In the genomic region with DNA sequence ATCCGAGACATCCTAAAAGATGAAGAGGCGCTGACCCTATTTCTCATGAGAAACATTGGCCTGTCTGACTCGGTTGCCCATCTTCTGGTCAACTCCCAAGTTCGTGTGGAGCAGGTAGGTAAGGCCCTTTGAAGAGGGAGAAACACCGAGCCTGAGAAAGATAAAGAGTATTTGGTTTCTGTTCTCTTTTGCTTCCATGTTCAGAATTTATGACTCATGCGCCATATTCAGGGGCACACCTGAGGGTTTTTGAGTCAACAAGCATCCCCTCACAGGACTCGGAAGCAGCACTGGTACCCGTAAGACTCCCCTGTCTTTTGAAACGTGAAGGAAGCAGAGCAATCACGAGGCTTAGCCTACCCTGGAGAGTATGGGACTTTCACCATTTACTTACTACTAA, we compare ENCODE assay signal across 26 mouse cellular contexts. TPM values are rescaled to one million over a fixed set of nuclear protein-coding genes. Genes with fewer than 3 reads are reported as not detected.
"Had no signal": no experiment of that assay in that cellular context is flagged by ENCODE, and none has a peak within 500 bp of the region (broad histone marks: within the 10 kb centered on the region; RNA-seq: fewer than 3 reads in every experiment).

No protein-coding gene starts in this region.

- DNase-seq: cerebellum, adult 9-10 months; cerebellum, adult 9-11 months; cerebellum, postnatal 10 days; cerebellum, postnatal 14 days; cerebellum, postnatal 25 days; cerebellum, postnatal 36 days; embryo, embryonic 11 days; forebrain, postnatal 0 days; gastrocnemius, adult 2 months; gastrocnemius, postnatal 10 days; gastrocnemius, postnatal 14 days; gastrocnemius, postnatal 25 days; gastrocnemius, postnatal 36 days; heart, adult 11 months; heart, adult 18-20 months; heart, adult 2 months had no signal

- H3K4me3 ChIP-seq: embryonic facial prominence, embryonic 10.5 days; embryonic facial prominence, embryonic 12.5 days; embryonic facial prominence, embryonic 13.5 days; embryonic facial prominence, embryonic 15.5 days; erythroblast, embryonic 14.5 days; forebrain, embryonic 10.5 days; forebrain, embryonic 12.5 days; forebrain, embryonic 13.5 days; forebrain, embryonic 15.5 days; gastrocnemius, adult 2 months; heart, adult 2 months had no signal

- H3K9ac ChIP-seq: embryonic facial prominence, embryonic 12.5 days; embryonic facial prominence, embryonic 13.5 days; embryonic facial prominence, embryonic 15.5 days; forebrain, embryonic 12.5 days; forebrain, embryonic 13.5 days; forebrain, embryonic 15.5 days; forebrain, postnatal 0 days had no signal

- H3K27me3 ChIP-seq: embryonic facial prominence, embryonic 12.5 days; embryonic facial prominence, embryonic 13.5 days; embryonic facial prominence, embryonic 15.5 days; forebrain, embryonic 13.5 days; forebrain, embryonic 15.5 days had no signal

- H3K9me3 ChIP-seq: embryonic facial prominence, embryonic 10.5 days; embryonic facial prominence, embryonic 12.5 days; embryonic facial prominence, embryonic 13.5 days; embryonic facial prominence, embryonic 15.5 days; forebrain, embryonic 10.5 days; forebrain, embryonic 12.5 days; forebrain, embryonic 13.5 days; forebrain, embryonic 15.5 days had no signal

- H3K36me3 ChIP-seq: embryonic facial prominence, embryonic 10.5 days; embryonic facial prominence, embryonic 12.5 days; embryonic facial prominence, embryonic 13.5 days; embryonic facial prominence, embryonic 15.5 days; forebrain, embryonic 10.5 days; forebrain, embryonic 12.5 days; forebrain, embryonic 15.5 days had no signal

- H3K4me2 ChIP-seq: embryonic facial prominence, embryonic 12.5 days; embryonic facial prominence, embryonic 13.5 days; embryonic facial prominence, embryonic 15.5 days; forebrain, embryonic 12.5 days; forebrain, embryonic 13.5 days; forebrain, embryonic 15.5 days had no signal

- H3K4me1 ChIP-seq: forebrain, embryonic 12.5 days; forebrain, embryonic 13.5 days; forebrain, embryonic 15.5 days had no signal

- H3K27ac ChIP-seq: embryonic facial prominence, embryonic 10.5 days; embryonic facial prominence, embryonic 12.5 days; embryonic facial prominence, embryonic 13.5 days; embryonic facial prominence, embryonic 15.5 days; forebrain, embryonic 10.5 days; forebrain, embryonic 12.5 days; forebrain, embryonic 13.5 days; forebrain, embryonic 15.5 days; gastrocnemius, adult 2 months; heart, adult 2 months had no signal

RNA-seq across cellular contexts. Expression of gene Abca4, which starts 18.3 kb away (rescaled TPM):
- total RNA-seq: granulocyte monocyte progenitor cell, adult 5-6 weeks had no signal
